Mouse (Mus musculus): Measurements from ENCODE around the gene Tspan14. TPM values are rescaled to one million over a fixed set of nuclear protein-coding genes. Genes with fewer than 3 reads are reported as not detected.

Tspan14 gene
- 11.8 TPM for polyA plus RNA-seq (2014; fragmentation: Illumina TruSeq; extraction: RNeasy Lipid Tissue Mini Kit (QIAGEN cat#74804); ENCODE audit: low read depth, low replicate concordance)

GRCm38 (mm10) chr14:40966392-40966861 lies at the start of gene Tspan14:
Gene Tspan14 (minus strand): TSS chr14:40966807.

GRCm38 (mm10) chr14:41013630-41014613 lies 47.3 kb upstream of the Tspan14 start, which contains the start of gene Fam213a:
Gene Fam213a (minus strand): TSS chr14:41013788.

GRCm38 (mm10) chr14:40893196-40893595 lies 73.4 kb downstream of the Tspan14 start, which contains the start of gene Sh2d4b:
Gene Sh2d4b (minus strand): TSS chr14:40893266.

Other genes starting within 250 kb of the Tspan14 start
- 0.63 TPM for gene Sh2d4b, start 73.5 kb downstream of the Tspan14 start, polyA plus RNA-seq (2014; fragmentation: Illumina TruSeq; extraction: RNeasy Lipid Tissue Mini Kit (QIAGEN cat#74804); ENCODE audit: low read depth, low replicate concordance)
- 29.1 TPM for gene Fam213a, start 47.0 kb upstream of the Tspan14 start, polyA plus RNA-seq (2014; fragmentation: Illumina TruSeq; extraction: RNeasy Lipid Tissue Mini Kit (QIAGEN cat#74804); ENCODE audit: low read depth, low replicate concordance)
- gene Dydc2, start 102.4 kb upstream of the Tspan14 start, polyA plus RNA-seq (2014; fragmentation: Illumina TruSeq; extraction: RNeasy Lipid Tissue Mini Kit (QIAGEN cat#74804); ENCODE audit: low read depth, low replicate concordance): not detected
- not detected for gene Dydc1, start 106.1 kb upstream of the Tspan14 start, polyA plus RNA-seq (2014; fragmentation: Illumina TruSeq; extraction: RNeasy Lipid Tissue Mini Kit (QIAGEN cat#74804); ENCODE audit: low read depth, low replicate concordance)
- not detected for gene Mat1a, start 138.2 kb upstream of the Tspan14 start, polyA plus RNA-seq (2014; fragmentation: Illumina TruSeq; extraction: RNeasy Lipid Tissue Mini Kit (QIAGEN cat#74804); ENCODE audit: low read depth, low replicate concordance)
- gene Sftpa1, start 165.0 kb upstream of the Tspan14 start, polyA plus RNA-seq (2014; fragmentation: Illumina TruSeq; extraction: RNeasy Lipid Tissue Mini Kit (QIAGEN cat#74804); ENCODE audit: low read depth, low replicate concordance): not detected
- not detected for gene Mbl1, start 184.7 kb upstream of the Tspan14 start, polyA plus RNA-seq (2014; fragmentation: Illumina TruSeq; extraction: RNeasy Lipid Tissue Mini Kit (QIAGEN cat#74804); ENCODE audit: low read depth, low replicate concordance)
- gene Sftpd, start 218.3 kb upstream of the Tspan14 start, polyA plus RNA-seq (2014; fragmentation: Illumina TruSeq; extraction: RNeasy Lipid Tissue Mini Kit (QIAGEN cat#74804); ENCODE audit: low read depth, low replicate concordance): not detected

Data from sigmoid colon, adult 10 weeks (tissue).